Mouse (Mus musculus) stomach, embryonic 14.5 days (tissue): ENCODE measurements around the gene Vdac1. TPM values are rescaled to one million over a fixed set of nuclear protein-coding genes. Genes with fewer than 3 reads are reported as not detected.

Experiments used
- ATAC-seq: fragments of 200-750 bp; cut with Nextera tagmentation; 2 replicates; pipeline ENCODE4 v1.8.0; 2017; ENCODE audit warnings: low read depth, moderate TSS enrichment; ENCODE audit not compliant: insufficient number of reproducible peaks, insufficient read depth, low FRiP score
- H3K27ac ChIP-seq: fragments of 300-500 bp; sonication (generic); 2 replicates; pipeline ENCODE4 v1.5.1; 2014; ENCODE audit warnings: mild to moderate bottlenecking, low read length, moderate library complexity, mixed read lengths
- H3K27me3 ChIP-seq: fragments of 300-500 bp; sonication (generic); 2 replicates; pipeline ENCODE4 v1.6.1; 2014; ENCODE audit warnings: low read length, control low read depth, mixed read lengths; ENCODE audit not compliant: control insufficient read depth, insufficient read depth
- H3K36me3 ChIP-seq: fragments of 300-500 bp; sonication (generic); 2 replicates; pipeline ENCODE4 v1.6.1; 2014; ENCODE audit warnings: mild to moderate bottlenecking, control low read depth, low read length, moderate library complexity, mixed read lengths; ENCODE audit not compliant: control insufficient read depth, insufficient read depth
- H3K4me1 ChIP-seq: fragments of 300-500 bp; sonication (generic); 2 replicates; pipeline ENCODE4 v1.6.1; 2014; ENCODE audit warnings: low read length, control low read depth, mixed read lengths; ENCODE audit not compliant: control insufficient read depth, insufficient read depth
- H3K4me2 ChIP-seq: fragments of 300-500 bp; sonication (generic); replicated peaks from 2 replicates; pipeline ENCODE4 v1.6.1; 2014; ENCODE audit warnings: low read depth, low read length, control low read depth
- H3K4me3 ChIP-seq: fragments of 300-500 bp; sonication (generic); 2 replicates; pipeline ENCODE4 v1.5.1; 2014; ENCODE audit warnings: low read depth, low read length, control low read depth
- H3K9ac ChIP-seq: fragments of 300-500 bp; sonication (generic); replicated peaks from 2 replicates; pipeline ENCODE4 v1.6.1; 2014; ENCODE audit warnings: low read depth, mild to moderate bottlenecking, control low read depth, low read length, moderate library complexity, mixed read lengths
- H3K9me3 ChIP-seq: fragments of 300-500 bp; sonication (generic); 2 replicates; pipeline ENCODE4 v1.6.1; 2016; ENCODE audit warnings: low read depth, low read length, control low read depth; ENCODE audit not compliant: control insufficient read depth
- whole genome bisulfite sequencing: fragments of 180-500 bp; shearing (Covaris S2); extraction: QIAGEN DNeasy Blood & Tissue Kit; methylation state at CpG from one replicate; pipeline ENCODE4 v1.1.7; 2014; 5-methylcytosine and 5-hydroxymethylcytosine counted together
- polyA plus RNA-seq: library from polyadenylated mRNA; unstranded; fragments of >200 nt; fragmentation: Nextera tagmentation; extraction: Ambion mirVana; gene quantifications from 2 replicates; pipeline ENCODE4 v1.2.1, GENCODE M21; 2014

The Vdac1 gene
- polyA plus RNA-seq, 1 experiment from 2014 or later: 202 TPM

- no peaks in the 10 kb centered on the region for H3K27me3 ChIP-seq
- no peaks in the 10 kb centered on the region for H3K36me3 ChIP-seq
- 13% methylated on average over 22 of the region's 22 CpGs for WGBS
- peak; percentile 60 for ATAC-seq
- peak overlapping the region; percentile 85 for H3K27ac ChIP-seq
- H3K4me2 ChIP-seq: peak overlapping the region; percentile 86
- H3K9ac ChIP-seq: peak overlapping the region; percentile 95
- no peaks in the 10 kb centered on the region for H3K9me3 ChIP-seq
- peaks cover 37% of the 10 kb centered on the region for H3K4me1 ChIP-seq
- peak overlapping the region; percentile 93 for H3K4me3 ChIP-seq
Measured at GRCm38 (mm10) chr11:52359686-52360470, 782 bp upstream of the Vdac1 start.

- Histone ChIP-seq H3K4me3 (peak overlapping the region; percentile 93), H3K9ac (peak overlapping the region; percentile 95), H3K9me3 (no peaks in the 10 kb centered on the region), H3K27ac (peak overlapping the region; percentile 85), H3K36me3 (no peaks in the 10 kb centered on the region), H3K27me3 (no peaks in the 10 kb centered on the region), H3K4me2 (peak overlapping the region; percentile 86), H3K4me1 (peaks cover 48% of the 10 kb centered on the region)
- WGBS: under 1% methylated on average over 46 of the region's 47 CpGs
- ATAC-seq: peak; percentile 30
Measured at GRCm38 (mm10) chr11:52361287-52361921, 744 bp downstream of the Vdac1 start.

GRCm38 (mm10) chr11:52364376-52364775, 3.7 kb downstream of the Vdac1 start:
- no peak overlapping the region for H3K4me3 ChIP-seq
- 78% methylated on average over 2 of the region's 2 CpGs for WGBS
- no peaks in the 10 kb centered on the region for H3K27me3 ChIP-seq
- H3K9me3 ChIP-seq: no peaks in the 10 kb centered on the region
- H3K4me1 ChIP-seq: peaks cover 63% of the 10 kb centered on the region
- H3K36me3 ChIP-seq: no peaks in the 10 kb centered on the region
- no peak overlapping the region for H3K4me2 ChIP-seq
- no peak overlapping the region for H3K9ac ChIP-seq
- no peak for ATAC-seq
- H3K27ac ChIP-seq: no peak overlapping the region

- Histone ChIP-seq H3K27me3 (no peaks in the 10 kb centered on the region), H3K9ac (no peak overlapping the region), H3K36me3 (no peaks in the 10 kb centered on the region), H3K4me3 (no peak overlapping the region), H3K27ac (peak overlapping the region; percentile 82; the same call in 1 of the 2 replicates), H3K4me1 (peaks cover 60% of the 10 kb centered on the region), H3K9me3 (no peaks in the 10 kb centered on the region), H3K4me2 (peak overlapping the region; percentile 25; the same call in 1 of the 2 replicates)
- no peak; the same call in 1 of the 2 replicates for ATAC-seq
- WGBS: 43% methylated on average over 1 of the region's 1 CpGs
Measured at GRCm38 (mm10) chr11:52365143-52365542, 4.5 kb downstream of the Vdac1 start.

- ATAC-seq: no peak
- Histone ChIP-seq H3K4me1 (peaks cover 70% of the 10 kb centered on the region), H3K9me3 (no peaks in the 10 kb centered on the region), H3K27me3 (no peaks in the 10 kb centered on the region), H3K36me3 (no peaks in the 10 kb centered on the region; the same call in 1 of the 2 replicates), H3K4me3 (no peak overlapping the region), H3K4me2 (no peak overlapping the region), H3K27ac (no peak overlapping the region), H3K9ac (no peak overlapping the region)
- WGBS: 78% methylated on average over 5 of the region's 5 CpGs
Measured at GRCm38 (mm10) chr11:52366358-52366757, 5.7 kb downstream of the Vdac1 start.

- Histone ChIP-seq H3K27me3 (no peaks in the 10 kb centered on the region), H3K4me3 (no peak overlapping the region), H3K9me3 (no peaks in the 10 kb centered on the region), H3K4me1 (peaks cover 54% of the 10 kb centered on the region), H3K36me3 (no peaks in the 10 kb centered on the region; the same call in 1 of the 2 replicates), H3K4me2 (no peak overlapping the region), H3K27ac (no peak overlapping the region), H3K9ac (no peak overlapping the region)
- no peak for ATAC-seq
- 61% methylated on average over 10 of the region's 10 CpGs for WGBS
Measured at GRCm38 (mm10) chr11:52368176-52368985, 7.7 kb downstream of the Vdac1 start.

- no peaks in the 10 kb centered on the region; the same call in 1 of the 2 replicates for H3K36me3 ChIP-seq
- ATAC-seq: no peak
- 72% methylated on average over 9 of the region's 9 CpGs for WGBS
- peak overlapping the region; percentile 59; the same call in 1 of the 2 replicates for H3K27ac ChIP-seq
- H3K9me3 ChIP-seq: no peaks in the 10 kb centered on the region
- no peak overlapping the region for H3K9ac ChIP-seq
- H3K4me2 ChIP-seq: no peak overlapping the region
- H3K4me1 ChIP-seq: peaks cover 43% of the 10 kb centered on the region
- no peak overlapping the region for H3K4me3 ChIP-seq
- no peaks in the 10 kb centered on the region for H3K27me3 ChIP-seq
Measured at GRCm38 (mm10) chr11:52369252-52370134, 8.8 kb downstream of the Vdac1 start.
